Mouse (Mus musculus) layer of hippocampus, adult 18-20 months (tissue): Measurements from ENCODE around the gene Ctnna3. TPM values are rescaled to one million over a fixed set of nuclear protein-coding genes. Genes with fewer than 3 reads are reported as not detected.
"Not testable (repeated sequence)": the region's sequence is repeated elsewhere in the genome, so short reads cannot be mapped to it uniquely, and the experiment has no call there.

Experiments
- DNase-seq, 2 experiments: peaks; one replicate each; pipeline ENCODE4 v3.0.0; 2022; ENCODE audit warnings: low spot score in 2 of 2
- total RNA-seq, 2 experiments: library from RNA; stranded (reverse); gene quantifications; 2 replicates each; pipeline ENCODE4 v1.2.3; 2021

Gene Ctnna3
- total RNA-seq, 2 experiments from 2014 or later, result 1.4 to 2.6 TPM

- peak in 1 of 2 experiments; percentile 50 for DNase-seq
Observed at GRCm38 (mm10) chr10:64750791-64751190, 1320.9 kb downstream of the Ctnna3 start.

- no peak for DNase-seq
Observed at GRCm38 (mm10) chr10:64836315-64836714, 1406.4 kb downstream of the Ctnna3 start.

DNA sequence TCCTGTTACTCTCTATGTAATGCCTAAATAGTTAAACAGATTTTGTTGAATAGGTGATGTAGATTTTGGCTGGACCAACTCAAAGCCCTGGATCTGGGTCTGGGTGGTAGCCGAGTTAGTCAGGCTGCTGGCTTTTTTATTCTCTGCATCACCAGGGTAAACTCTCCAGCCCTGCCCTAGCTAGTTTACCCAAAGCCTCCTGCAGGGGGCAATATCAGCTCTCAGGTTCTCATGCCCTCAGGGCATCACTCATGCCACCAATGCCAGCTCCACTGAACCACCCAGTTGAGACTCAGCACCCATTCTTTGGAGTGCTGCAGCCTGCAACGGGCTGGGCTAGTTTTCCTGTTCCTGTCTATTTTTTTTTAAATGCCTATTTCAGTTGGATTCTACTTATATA is 1431.5 kb downstream of the Ctnna3 start:
- peak in 1 of 2 experiments; percentile 2 for DNase-seq

GRCm38 (mm10) chr10:64870888-64871287 is 1441.0 kb downstream of the Ctnna3 start:
- DNase-seq, result no peak

DNA sequence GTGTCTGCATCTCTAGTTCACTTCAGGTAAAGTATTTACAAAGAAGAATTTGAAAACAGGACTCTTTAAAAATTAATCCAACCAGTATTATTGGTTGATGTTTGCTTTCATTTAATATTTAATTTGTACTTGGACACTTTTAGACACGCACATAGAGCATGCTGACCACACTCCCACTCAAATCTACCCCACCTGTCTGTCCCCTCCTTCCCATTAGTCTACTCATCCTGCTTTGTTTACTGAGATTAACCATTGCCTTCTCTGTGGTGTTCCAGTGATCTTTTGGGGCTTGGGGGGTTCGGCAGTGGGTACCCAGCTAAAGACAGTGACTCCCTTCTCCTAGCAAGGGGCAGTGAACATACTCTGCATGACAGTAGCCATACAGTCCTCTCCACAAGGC is 1446.6 kb downstream of the Ctnna3 start:
- DNase-seq, result no peak

DNA sequence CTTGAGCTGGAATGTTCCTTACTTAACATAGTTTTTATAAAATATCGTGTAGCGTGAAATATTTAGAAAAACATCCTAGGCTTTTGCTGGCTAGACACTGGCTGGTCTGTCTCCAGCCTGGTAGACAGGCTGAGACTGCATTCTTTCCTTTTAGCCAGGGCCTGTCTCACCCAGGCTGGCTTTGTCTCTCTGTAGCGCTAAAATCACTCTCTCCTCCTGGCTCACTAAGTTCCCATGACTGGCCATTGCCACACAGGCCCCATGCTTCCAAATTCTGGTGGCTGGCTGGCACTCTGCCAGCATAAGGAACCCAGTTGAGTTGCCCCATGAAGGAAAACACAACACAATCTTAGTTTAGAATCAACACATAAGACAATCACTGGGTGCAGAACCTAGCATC is 1450.0 kb downstream of the Ctnna3 start:
- no peak for DNase-seq

DNA sequence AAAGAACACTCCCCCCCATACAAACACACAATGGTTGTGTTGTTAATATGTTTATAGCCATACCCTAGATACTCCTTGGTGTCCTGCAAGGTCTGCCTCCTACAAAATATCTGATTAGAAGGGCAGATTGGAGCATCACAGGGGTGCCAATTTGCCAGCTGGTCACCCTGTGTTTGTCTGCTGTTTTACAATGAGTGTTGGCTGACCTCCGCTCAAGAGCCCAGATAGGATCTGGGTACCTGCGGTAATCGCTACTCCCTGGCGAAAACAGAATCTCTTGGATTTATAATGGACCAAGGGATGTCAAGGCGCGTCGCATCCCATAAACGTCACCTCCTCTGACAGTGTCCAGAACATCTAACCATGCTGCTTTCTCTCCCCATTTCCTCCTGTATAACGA is 1457.0 kb downstream of the Ctnna3 start:
- no peak for DNase-seq

DNA sequence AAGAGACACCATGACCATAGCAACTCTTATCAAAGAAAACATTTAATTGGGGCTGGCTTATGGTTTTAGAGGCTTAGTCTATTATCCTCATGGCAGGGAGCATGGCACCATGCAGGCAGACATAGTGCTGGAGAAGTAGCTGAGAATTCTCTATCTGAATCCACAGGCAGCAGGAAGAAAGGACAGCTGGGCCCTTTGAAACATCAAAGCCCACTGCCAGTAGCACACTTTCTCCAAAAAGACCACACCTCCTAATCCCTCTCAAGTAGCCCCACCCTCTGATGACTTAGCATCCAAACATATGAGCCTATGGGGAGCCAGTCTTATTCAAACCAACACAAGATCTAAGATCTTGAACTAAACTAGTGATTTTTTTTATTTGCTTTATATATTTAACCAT is 1462.6 kb downstream of the Ctnna3 start:
- no peak for DNase-seq

DNA sequence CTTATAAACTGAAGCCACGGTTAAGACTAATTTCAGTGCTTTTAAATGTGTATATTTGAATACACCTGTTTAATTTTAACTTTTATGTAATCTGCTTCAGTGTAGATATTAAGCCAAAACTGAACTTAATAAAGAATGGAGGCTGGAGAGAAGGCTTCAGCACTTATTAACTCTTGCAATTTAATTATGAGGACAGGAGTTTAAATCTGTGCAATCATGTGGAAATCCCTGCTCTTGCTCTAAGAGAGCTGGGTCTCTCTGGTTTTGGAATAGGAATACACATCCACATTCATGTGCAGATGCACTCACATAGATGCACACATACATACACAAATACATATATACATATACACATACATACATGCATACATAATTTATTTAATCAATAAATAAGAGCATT is 1468.8 kb downstream of the Ctnna3 start:
- no peak for DNase-seq

- no peak for DNase-seq
Observed at GRCm38 (mm10) chr10:64901726-64902125, 1471.8 kb downstream of the Ctnna3 start.

DNA sequence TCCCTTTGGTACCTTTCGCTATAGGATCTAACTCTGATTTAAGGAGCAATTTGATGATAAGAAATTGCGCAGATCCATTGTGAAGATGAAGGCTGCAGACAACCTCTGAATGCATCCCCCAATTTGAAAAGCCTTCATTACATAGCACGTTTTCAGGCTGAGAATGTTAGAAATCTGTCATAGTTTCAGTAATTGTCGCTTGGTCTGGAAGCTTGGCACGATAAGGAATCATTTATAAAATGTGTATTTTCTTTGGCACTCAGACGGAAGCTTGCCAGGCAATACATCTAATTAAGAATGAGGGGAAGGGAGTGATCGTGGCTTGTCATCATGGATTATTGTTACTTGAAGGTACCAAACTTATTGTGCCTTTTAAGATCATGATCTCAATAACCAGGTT is 1511.1 kb downstream of the Ctnna3 start:
- DNase-seq, result no peak

DNA sequence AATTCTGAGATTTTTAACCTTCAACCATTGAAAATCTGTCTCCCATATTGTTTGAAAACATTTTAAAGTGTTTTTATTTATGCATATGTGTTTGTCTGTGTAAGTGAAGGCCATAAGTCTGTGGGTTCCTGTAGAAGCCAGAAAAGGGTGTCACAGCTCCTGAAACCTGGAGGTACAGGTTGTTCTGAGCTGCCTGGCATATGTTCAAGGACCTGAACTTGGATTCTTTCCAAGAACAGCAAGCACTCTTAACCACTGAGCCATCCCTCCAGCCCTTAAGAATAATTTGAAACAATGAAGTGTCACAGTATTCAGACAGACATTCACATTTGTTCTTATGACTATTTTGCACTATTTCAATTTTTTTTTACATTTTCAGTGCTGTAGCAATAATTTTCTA is 1528.5 kb downstream of the Ctnna3 start:
- DNase-seq, result no peak

GRCm38 (mm10) chr10:64992871-64993270 is 1563.0 kb downstream of the Ctnna3 start:
- DNase-seq, result no peak

DNA sequence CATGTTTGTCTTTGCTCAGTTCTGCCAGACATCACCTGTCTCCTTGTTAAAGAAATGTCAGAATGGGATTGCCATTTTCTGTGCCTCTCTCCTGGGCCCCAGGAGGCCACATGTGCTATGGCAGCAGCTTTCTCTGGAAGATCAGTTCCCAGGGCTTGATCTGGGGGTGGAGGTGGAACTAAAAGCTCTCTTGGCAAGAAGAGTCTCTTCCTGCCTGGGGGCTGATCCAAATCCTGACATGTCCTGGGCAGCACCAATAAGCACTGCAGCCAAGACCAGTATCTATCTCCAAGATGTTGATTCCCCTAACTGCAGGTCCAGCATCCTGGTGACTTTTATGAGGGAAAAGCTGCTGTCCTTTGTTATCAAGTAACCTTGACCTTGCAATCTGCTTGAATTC is 1583.6 kb downstream of the Ctnna3 start:
- no peak for DNase-seq

DNA sequence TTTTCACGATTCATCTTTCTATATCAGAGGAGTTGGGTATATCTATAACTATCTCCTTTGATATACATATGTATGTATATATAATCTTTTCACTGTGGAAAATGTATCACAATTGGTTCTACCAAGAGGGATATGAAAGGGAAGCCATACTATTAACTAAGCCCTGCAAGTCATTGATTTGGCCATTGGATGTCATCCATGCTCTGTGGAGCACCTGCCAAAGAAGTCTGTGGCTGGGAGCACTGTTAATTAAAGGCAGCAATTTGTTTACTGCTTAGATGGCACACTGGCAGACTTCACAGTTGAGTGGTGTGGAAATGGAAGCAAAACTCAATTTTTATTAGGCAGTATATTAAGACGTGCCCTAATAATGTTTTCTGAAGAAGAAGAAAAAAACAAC is 1592.8 kb downstream of the Ctnna3 start:
- DNase-seq, result no peak

DNA sequence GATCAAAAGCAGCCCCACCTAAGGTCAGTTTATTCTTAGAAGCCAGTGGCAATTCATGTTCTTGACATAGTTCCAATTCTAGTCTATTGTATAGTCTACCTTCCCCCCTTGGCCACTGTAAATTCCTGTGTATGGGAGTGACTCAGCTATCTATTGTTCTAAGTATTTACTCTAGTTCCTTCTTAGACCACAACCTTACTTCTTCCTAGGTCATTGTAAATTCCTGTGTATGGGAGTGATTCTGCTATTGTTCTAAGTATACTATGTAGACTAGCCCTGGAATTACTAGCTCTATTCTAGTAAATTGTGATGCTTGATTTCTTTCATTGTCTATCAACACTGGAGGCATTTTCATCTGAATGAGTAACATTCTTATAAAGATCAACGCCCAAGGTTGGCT is 1603.6 kb downstream of the Ctnna3 start:
- DNase-seq, result not testable (repeated sequence)

Other genes with a start within 250 kb of the Ctnna3 start
- 1 to 10 TPM; 1.7 to 2.4 TPM for gene Mypn, start 226.1 kb upstream of the Ctnna3 start, total RNA-seq
- 10 to 100 TPM; 31.7 to 36.1 TPM for gene Herc4, start 186.3 kb upstream of the Ctnna3 start, total RNA-seq
- 10 to 100 TPM; 12.7 to 15.3 TPM for gene Sirt1, start 48.4 kb upstream of the Ctnna3 start, total RNA-seq
- 10 to 100 TPM; 20.8 to 23.4 TPM for gene Dnajc12, start 47.7 kb upstream of the Ctnna3 start, total RNA-seq
- not detected for gene Gm7075, start 8.3 kb upstream of the Ctnna3 start, total RNA-seq